Mouse (Mus musculus) heart, postnatal 0 days (tissue): ENCODE data around the gene Cdkal1.

ENCODE experiments used
- CTCF ChIP-seq: IDR thresholded peaks from 2 replicates; pipeline ENCODE4 v1.5.1; 2016; ENCODE audit warnings: antibody characterized with exemption, control low read depth, low read depth
- EP300 ChIP-seq: IDR thresholded peaks from 2 replicates; pipeline ENCODE4 v1.6.1; 2016; ENCODE audit warnings: antibody characterized with exemption, low read depth

GRCm38 (mm10) chr13:29521321-29521720 is 334.2 kb downstream of the Cdkal1 start:
- TF ChIP-seq EP300 (no peak), CTCF (no peak)
